Comparison of ENCODE assay signal across 16 mouse cellular contexts in the genomic region with DNA sequence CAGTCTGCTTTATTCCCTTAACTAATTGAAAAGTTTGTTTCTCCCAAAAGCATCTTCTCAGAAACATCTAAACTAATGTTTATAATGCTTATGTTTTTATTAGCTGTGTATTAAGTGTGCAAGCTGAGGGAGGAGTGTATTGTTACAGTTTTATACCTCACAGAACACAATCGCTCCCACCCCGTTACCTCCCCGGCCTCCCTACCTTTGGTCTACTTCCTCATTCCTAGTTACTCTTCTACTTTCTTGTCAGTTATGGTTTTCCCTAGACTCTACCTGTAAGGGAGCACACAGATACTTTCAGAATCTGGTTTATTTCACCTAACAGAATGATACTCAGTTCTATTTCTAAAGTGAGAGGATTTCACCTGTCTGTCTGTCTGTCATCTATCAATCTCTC. TPM values are rescaled to one million over a fixed set of nuclear protein-coding genes. Genes with fewer than 3 reads are reported as not detected.
DNase-seq lines count a peak whose midpoint lies in the region; ATAC-seq and TF ChIP-seq lines count a peak whose summit lies in the region.
"Had no signal": no experiment of that assay in that cellular context is flagged by ENCODE, and none has a peak within 500 bp of the region (broad histone marks: within the 10 kb centered on the region; RNA-seq: fewer than 3 reads in every experiment).

No protein-coding gene starts in this region.

- TF ChIP-seq CTCF in liver, postnatal 0 days (IDR thresholded peaks at IDR 0.05; ENCODE audit: low read depth): no peak

- H3K9me3 ChIP-seq in liver, postnatal 0 days (ENCODE audit: low read length): no peaks in the 10 kb centered on the region
- H3K9me3 ChIP-seq in liver, embryonic 11.5 days (ENCODE audit: control insufficient read depth, low read length): no peaks in the 10 kb centered on the region
- H3K9me3 ChIP-seq in intestine, embryonic 15.5 days: no peaks in the 10 kb centered on the region
- no peaks in the 10 kb centered on the region for H3K9me3 ChIP-seq in neural tube, embryonic 15.5 days (replicated peaks)
- H3K9me3 ChIP-seq: embryonic facial prominence, embryonic 12.5 days; forebrain, embryonic 15.5 days; heart, embryonic 13.5 days had no signal

- H3K27me3 ChIP-seq in liver, postnatal 0 days (ENCODE audit: insufficient read depth, low read length): peaks cover 3% of the 10 kb centered on the region; the same call in 1 of the 2 replicates
- H3K27me3 ChIP-seq in liver, embryonic 11.5 days (replicated peaks; ENCODE audit: control insufficient read depth, insufficient read depth, low read length): peaks cover 6% of the 10 kb centered on the region
- H3K27me3 ChIP-seq in intestine, embryonic 15.5 days (replicated peaks): no peaks in the 10 kb centered on the region
- no peaks in the 10 kb centered on the region for H3K27me3 ChIP-seq in neural tube, embryonic 15.5 days (replicated peaks)
- H3K27me3 ChIP-seq: forebrain, embryonic 15.5 days had no signal

- no peak overlapping the region for H3K4me3 ChIP-seq in liver, postnatal 0 days (ENCODE audit: low read depth, low read length)
- no peak overlapping the region for H3K4me3 ChIP-seq in liver, embryonic 11.5 days (ENCODE audit: low read depth, low read length)
- no peak overlapping the region for H3K4me3 ChIP-seq in intestine, embryonic 15.5 days (replicated peaks)
- no peak overlapping the region for H3K4me3 ChIP-seq in neural tube, embryonic 15.5 days (replicated peaks)
- H3K4me3 ChIP-seq: embryonic facial prominence, embryonic 12.5 days; forebrain, embryonic 15.5 days; heart, embryonic 13.5 days had no signal

- no peak overlapping the region for H3K9ac ChIP-seq in liver, postnatal 0 days (replicated peaks)
- no peak overlapping the region for H3K9ac ChIP-seq in liver, embryonic 11.5 days (ENCODE audit: low read depth, low read length)
- H3K9ac ChIP-seq in intestine, embryonic 15.5 days: no peak overlapping the region
- H3K9ac ChIP-seq in neural tube, embryonic 15.5 days (replicated peaks): no peak overlapping the region
- H3K9ac ChIP-seq: embryonic facial prominence, embryonic 12.5 days; forebrain, embryonic 15.5 days; heart, embryonic 13.5 days had no signal

- H3K4me1 ChIP-seq in liver, postnatal 0 days (ENCODE audit: insufficient read depth): no peaks in the 10 kb centered on the region
- no peaks in the 10 kb centered on the region for H3K4me1 ChIP-seq in liver, embryonic 11.5 days (replicated peaks; ENCODE audit: control insufficient read depth, insufficient read depth, low read length)
- H3K4me1 ChIP-seq in intestine, embryonic 15.5 days (replicated peaks): no peaks in the 10 kb centered on the region
- H3K4me1 ChIP-seq in neural tube, embryonic 15.5 days: peaks cover 5% of the 10 kb centered on the region

- peak; percentile 40; the same call in 1 of the 2 replicates for ATAC-seq in liver, postnatal 0 days
- ATAC-seq in liver, embryonic 11.5 days (replicated peaks; ENCODE audit: low FRiP score): no peak
- ATAC-seq in intestine, embryonic 15.5 days: peak; percentile 82
- ATAC-seq in neural tube, embryonic 15.5 days (ENCODE audit: low FRiP score): no peak
- ATAC-seq: forebrain, embryonic 15.5 days had no signal

- no peak for TF ChIP-seq EP300 in liver, postnatal 0 days (IDR thresholded peaks at IDR 0.05; ENCODE audit: low read depth)

- WGBS in liver, postnatal 0 days (ENCODE audit: insufficient replicate concordance): 60% methylated on average over 3 of the region's 3 CpGs
- WGBS in liver, embryonic 11.5 days: 80% methylated on average over 3 of the region's 3 CpGs
- WGBS in intestine, embryonic 15.5 days: 73% methylated on average over 3 of the region's 3 CpGs
- 96% methylated on average over 3 of the region's 3 CpGs for WGBS in neural tube, embryonic 15.5 days

- H3K36me3 ChIP-seq in liver, postnatal 0 days (replicated peaks; ENCODE audit: insufficient read depth, low read length): no peaks in the 10 kb centered on the region
- no peaks in the 10 kb centered on the region for H3K36me3 ChIP-seq in liver, embryonic 11.5 days (ENCODE audit: control insufficient read depth, insufficient read depth, low read length)
- no peaks in the 10 kb centered on the region for H3K36me3 ChIP-seq in intestine, embryonic 15.5 days
- H3K36me3 ChIP-seq in neural tube, embryonic 15.5 days: no peaks in the 10 kb centered on the region
- H3K36me3 ChIP-seq: embryonic facial prominence, embryonic 12.5 days; forebrain, embryonic 15.5 days; heart, embryonic 13.5 days had no signal

- peak overlapping the region; percentile 36 for H3K4me2 ChIP-seq in liver, postnatal 0 days (ENCODE audit: low read depth, low read length)
- no peak overlapping the region for H3K4me2 ChIP-seq in liver, embryonic 11.5 days
- peak overlapping the region; percentile 35 for H3K4me2 ChIP-seq in intestine, embryonic 15.5 days (replicated peaks)
- H3K4me2 ChIP-seq in neural tube, embryonic 15.5 days: no peak overlapping the region
- H3K4me2 ChIP-seq: embryonic facial prominence, embryonic 12.5 days; forebrain, embryonic 15.5 days; heart, embryonic 13.5 days had no signal

- peak overlapping the region; percentile 40; the same call in 1 of the 2 replicates for H3K27ac ChIP-seq in liver, postnatal 0 days (ENCODE audit: low read depth)
- no peak overlapping the region for H3K27ac ChIP-seq in liver, embryonic 11.5 days (ENCODE audit: low read depth, low read length)
- no peak overlapping the region for H3K27ac ChIP-seq in intestine, embryonic 15.5 days
- no peak overlapping the region for H3K27ac ChIP-seq in neural tube, embryonic 15.5 days (replicated peaks)
- H3K27ac ChIP-seq: embryonic facial prominence, embryonic 12.5 days; forebrain, embryonic 15.5 days; heart, embryonic 13.5 days had no signal

- peak; percentile 22 for DNase-seq in kidney, adult 9 months
- DNase-seq in kidney, adult 11 months: no peak
- no peak for DNase-seq in liver, postnatal 0 days
- no peak for DNase-seq in liver, embryonic 11.5 days (ENCODE audit: low spot score)
- DNase-seq in yolk sac, embryonic 10.5 days (ENCODE audit: low spot score): peak; percentile 26
- DNase-seq: adrenal gland, postnatal 10 days; cerebellum, adult 11 months; cerebellum, adult 8-10 months; cerebellum, postnatal 14 days; gastrocnemius, postnatal 36 days; heart, postnatal 36 days had no signal

RNA-seq across cellular contexts. Expression of a gene that starts 5.7 kb away (rescaled TPM):
- polyA plus RNA-seq in liver, postnatal 0 days (2015; fragmentation: Nextera tagmentation; extraction: Ambion mirVana): 0.86 and 0.88 TPM in 2 replicates
- 2.3 and 2.6 TPM in 2 replicates for polyA plus RNA-seq in liver, embryonic 11.5 days (2014; fragmentation: Nextera tagmentation; extraction: Ambion mirVana)
- polyA plus RNA-seq in intestine, embryonic 15.5 days (2015; fragmentation: Nextera tagmentation; extraction: Ambion mirVana): 1.7 TPM in 2 replicates
- polyA plus RNA-seq in neural tube, embryonic 15.5 days (2015; fragmentation: Nextera tagmentation; extraction: Ambion mirVana): 18.3 and 21.7 TPM in 2 replicates

Comparison
In these comparisons a context has a peak if more than half of its experiments do, and no peak if none do; other contexts are left out.
1. DNase-seq: peak in kidney, adult 9 months (single experiment) and yolk sac, embryonic 10.5 days (single experiment); none in kidney, adult 11 months (single experiment), liver, postnatal 0 days (single experiment) and liver, embryonic 11.5 days (single experiment).
2. ATAC-seq: peak in liver, postnatal 0 days (single experiment) and intestine, embryonic 15.5 days (single experiment); none in liver, embryonic 11.5 days (single experiment) and neural tube, embryonic 15.5 days (single experiment).
3. H3K4me2 ChIP-seq: peak in liver, postnatal 0 days (single experiment) and intestine, embryonic 15.5 days (single experiment); none in liver, embryonic 11.5 days (single experiment) and neural tube, embryonic 15.5 days (single experiment).